Comparison of ENCODE assay signal across 8 mouse cellular contexts in genomic region chr5:8422932-8423928, GRCm38 (mm10). TPM values are rescaled to one million over a fixed set of nuclear protein-coding genes. Genes with fewer than 3 reads are reported as not detected.
DNase-seq lines count a peak whose midpoint lies in the region; ATAC-seq and TF ChIP-seq lines count a peak whose summit lies in the region.

No protein-coding gene starts in this region.

- H3K27me3 ChIP-seq in heart, embryonic 10.5 days (ENCODE audit: insufficient read depth, poor library complexity, severe bottlenecking) = no peaks in the 10 kb centered on the region
- no peaks in the 10 kb centered on the region for H3K27me3 ChIP-seq in embryonic facial prominence, embryonic 13.5 days

- no peak for DNase-seq in heart, embryonic 10.5 days (ENCODE audit: low spot score)
- DNase-seq in heart, adult 11 months = no peak
- no peak for DNase-seq in ES-E14 (ENCODE audit: low read depth, low spot score)
- DNase-seq in frontal cortex, postnatal 14 days (ENCODE audit: low spot score in 2 of 2) = no peak
- no peak for DNase-seq in urinary bladder, adult 2 months (ENCODE audit: low spot score)

- H3K4me2 ChIP-seq in embryonic facial prominence, embryonic 13.5 days = peak overlapping the region; percentile 76

- H3K9me3 ChIP-seq in heart, embryonic 10.5 days = no peaks in the 10 kb centered on the region
- no peaks in the 10 kb centered on the region for H3K9me3 ChIP-seq in ES-E14 (ENCODE audit: control insufficient read depth, insufficient read depth, low read depth, low read length)
- H3K9me3 ChIP-seq in embryonic facial prominence, embryonic 13.5 days = no peaks in the 10 kb centered on the region

- H3K4me1 ChIP-seq in heart, embryonic 10.5 days = no peaks in the 10 kb centered on the region
- no peaks in the 10 kb centered on the region; a peak in 1 of 4 replicates for H3K4me1 ChIP-seq in ES-E14 (ENCODE audit: control insufficient read depth in 2 of 2, insufficient read depth in 2 of 2, low read length in 2 of 2, poor library complexity in 1 of 2)
- H3K4me1 ChIP-seq in embryonic facial prominence, embryonic 13.5 days = peaks cover 11% of the 10 kb centered on the region

- in situ Hi-C loops in ES-E14 (cut with MboI; ENCODE audit: low sequenced_read_pairs in 2 of 2, unreplicated experiment in 2 of 2) = no loop called here

- H3K4me3 ChIP-seq in heart, embryonic 10.5 days = peak overlapping the region; percentile 91
- peak overlapping the region; percentile 97 to 100 for H3K4me3 ChIP-seq in ES-E14 (ENCODE audit: insufficient read depth in 1 of 2, low read depth in 1 of 2, low read length in 2 of 2, poor library complexity in 1 of 2, severe bottlenecking in 1 of 2)
- peak overlapping the region; percentile 87 for H3K4me3 ChIP-seq in embryonic facial prominence, embryonic 13.5 days

- WGBS in heart, embryonic 10.5 days = 1% methylated on average over 40 of the region's 40 CpGs
- WGBS in embryonic facial prominence, embryonic 13.5 days = under 1% methylated on average over 40 of the region's 40 CpGs

- peak overlapping the region; percentile 100 for H3K9ac ChIP-seq in ES-E14 (ENCODE audit: insufficient read depth, low read depth, low read length, poor library complexity, severe bottlenecking)
- H3K9ac ChIP-seq in embryonic facial prominence, embryonic 13.5 days = peak overlapping the region; percentile 92

- peak overlapping the region; percentile 96 for H3K27ac ChIP-seq in heart, embryonic 10.5 days
- peak overlapping the region; percentile 91 for H3K27ac ChIP-seq in ES-E14 (ENCODE audit: insufficient read depth, low read depth, low read length, poor library complexity, severe bottlenecking)
- peak overlapping the region; percentile 79 for H3K27ac ChIP-seq in embryonic facial prominence, embryonic 13.5 days

- no peak for ATAC-seq in embryonic facial prominence, embryonic 13.5 days (ENCODE audit: insufficient number of reproducible peaks, insufficient read depth, low FRiP score, low TSS enrichment, low read depth)
- peak; percentile 9 for ATAC-seq in inflammation-experienced regulatory T-cells, adult 6 months
- ATAC-seq in megakaryocyte progenitor cell, adult 5-6 weeks (replicated peaks; ENCODE audit: poor library complexity) = peak; percentile 45

- peaks cover 22% of the 10 kb centered on the region for H3K36me3 ChIP-seq in heart, embryonic 10.5 days
- peaks cover 13% of the 10 kb centered on the region for H3K36me3 ChIP-seq in ES-E14 (ENCODE audit: control insufficient read depth, insufficient read depth, low read length, poor library complexity, severe bottlenecking)
- peaks cover 7% of the 10 kb centered on the region for H3K36me3 ChIP-seq in embryonic facial prominence, embryonic 13.5 days

TF ChIP-seq in ES-E14, 5 proteins besides CTCF, POLR2A, EP300 and RAD21:
- TF ChIP-seq MAFK (IDR thresholded peaks at IDR 0.05; ENCODE audit: insufficient read depth, low read depth, low read length) = no peak
- TF ChIP-seq HCFC1 (IDR thresholded peaks at IDR 0.05; ENCODE audit: borderline replicate concordance, insufficient read depth, low read length) = no peak
- no peak for TF ChIP-seq ZC3H11A (IDR thresholded peaks at IDR 0.05; ENCODE audit: borderline replicate concordance, low read depth, low read length)
- TF ChIP-seq CHD2 (IDR thresholded peaks at IDR 0.05; ENCODE audit: low read depth, low read length) = no peak
- no peak for TF ChIP-seq ZNF384 (IDR thresholded peaks at IDR 0.05; ENCODE audit: low read depth, low read length)

RNA-seq across cellular contexts. Expression of gene Slc25a40, which starts 0.6 kb away (rescaled TPM):
- polyA plus RNA-seq in heart, embryonic 10.5 days (2016; fragmentation: Nextera tagmentation; extraction: Ambion mirVana) = 9.1 and 12.7 TPM in 2 replicates
- total RNA-seq in ES-E14 (2012; rRNA removed) = 24.7 and 27.2 TPM in 2 replicates
- polyA plus RNA-seq in embryonic facial prominence, embryonic 13.5 days (2015; fragmentation: Nextera tagmentation; extraction: Ambion mirVana) = 13.7 and 14.2 TPM in 2 replicates
- 10 to 100 TPM; 20.7 to 26.7 (median 26.6) TPM for polyA plus RNA-seq in inflammation-experienced regulatory T-cells, adult 6 months (2017; shearing (Covaris generic))
- 8.5 and 9.8 TPM in 2 replicates for total RNA-seq in megakaryocyte progenitor cell, adult 5-6 weeks (2015)
- 7.9 and 12.5 TPM in 2 replicates for total RNA-seq in megakaryocyte progenitor cell, adult 5-6 weeks (2017)
- 9.7 and 11.2 TPM in 2 replicates for polyA plus RNA-seq in urinary bladder, adult 2 months (2012; rRNA removed)

RNA-seq across cellular contexts. Expression of gene Dbf4, which starts 0.7 kb away (rescaled TPM):
- 39.3 and 48.5 TPM in 2 replicates for polyA plus RNA-seq in heart, embryonic 10.5 days (2016; fragmentation: Nextera tagmentation; extraction: Ambion mirVana)
- total RNA-seq in ES-E14 (2012; rRNA removed) = 109 and 114 TPM in 2 replicates
- 43.0 and 43.4 TPM in 2 replicates for polyA plus RNA-seq in embryonic facial prominence, embryonic 13.5 days (2015; fragmentation: Nextera tagmentation; extraction: Ambion mirVana)
- polyA plus RNA-seq in inflammation-experienced regulatory T-cells, adult 6 months (2017; shearing (Covaris generic)) = 10 to 100 TPM in 1 of 3 experiments, 1 to 10 TPM in 2; 7.2 to 31.0 (median 8.9) TPM
- 66.5 and 78.2 TPM in 2 replicates for total RNA-seq in megakaryocyte progenitor cell, adult 5-6 weeks (2015)
- 65.1 and 76.5 TPM in 2 replicates for total RNA-seq in megakaryocyte progenitor cell, adult 5-6 weeks (2017)
- polyA plus RNA-seq in urinary bladder, adult 2 months (2012; rRNA removed) = 3.8 and 4.9 TPM in 2 replicates

RNA-seq across cellular contexts. Expression of gene Adam22, which starts 55.3 kb away (rescaled TPM):
- polyA plus RNA-seq in heart, embryonic 10.5 days (2016; fragmentation: Nextera tagmentation; extraction: Ambion mirVana) = 4.7 TPM in 2 replicates
- total RNA-seq in ES-E14 (2012; rRNA removed) = 11.5 and 14.9 TPM in 2 replicates
- polyA plus RNA-seq in embryonic facial prominence, embryonic 13.5 days (2015; fragmentation: Nextera tagmentation; extraction: Ambion mirVana) = 12.2 and 15.1 TPM in 2 replicates
- polyA plus RNA-seq in inflammation-experienced regulatory T-cells, adult 6 months (2017; shearing (Covaris generic)) = 1 to 10 TPM in 1 of 3 experiments, under 1 TPM in 2; 0.59 to 1.2 (median 0.67) TPM
- total RNA-seq in megakaryocyte progenitor cell, adult 5-6 weeks (2015) = 0.34 and 2.6 TPM in 2 replicates
- 0.33 and 1.6 TPM in 2 replicates for total RNA-seq in megakaryocyte progenitor cell, adult 5-6 weeks (2017)
- 7.6 and 8.6 TPM in 2 replicates for polyA plus RNA-seq in urinary bladder, adult 2 months (2012; rRNA removed)
